ENCODE assay signal across 19 mouse cellular contexts in genomic region chr12:73731093-73731492, GRCm38 (mm10).
DNase-seq lines count a peak whose midpoint lies in the region; ATAC-seq lines count a peak whose summit lies in the region.
"Had no signal": no experiment of that assay in that cellular context is flagged by ENCODE, and none has a peak within 500 bp of the region (broad histone marks: within the 10 kb centered on the region; RNA-seq: fewer than 3 reads in every experiment).

No protein-coding gene starts in this region.

- no peaks in the 10 kb centered on the region for H3K36me3 ChIP-seq in heart, embryonic 10.5 days
- no peaks in the 10 kb centered on the region for H3K36me3 ChIP-seq in heart, embryonic 11.5 days (ENCODE audit: control insufficient read depth, insufficient read depth, low read length)
- H3K36me3 ChIP-seq in neural tube, embryonic 12.5 days = no peaks in the 10 kb centered on the region
- H3K36me3 ChIP-seq: embryonic facial prominence, embryonic 13.5 days; forebrain, embryonic 12.5 days; heart, embryonic 12.5 days; hindbrain, embryonic 10.5 days had no signal

- no peaks in the 10 kb centered on the region for H3K27me3 ChIP-seq in heart, embryonic 10.5 days (ENCODE audit: insufficient read depth, poor library complexity, severe bottlenecking)
- H3K27me3 ChIP-seq in heart, embryonic 11.5 days (ENCODE audit: control insufficient read depth, insufficient read depth, low read length) = no peaks in the 10 kb centered on the region
- H3K27me3 ChIP-seq in neural tube, embryonic 12.5 days (replicated peaks) = peaks cover 78% of the 10 kb centered on the region
- H3K27me3 ChIP-seq: CH12.LX; embryonic facial prominence, embryonic 13.5 days; heart, embryonic 12.5 days had no signal

- H3K9ac ChIP-seq in heart, embryonic 11.5 days (ENCODE audit: low read depth, low read length) = no peak overlapping the region
- H3K9ac ChIP-seq in neural tube, embryonic 12.5 days = no peak overlapping the region
- H3K9ac ChIP-seq: embryonic facial prominence, embryonic 13.5 days; forebrain, embryonic 12.5 days had no signal

- WGBS in heart, embryonic 10.5 days = 86% methylated on average over 5 of the region's 5 CpGs
- WGBS in heart, embryonic 11.5 days (ENCODE audit: insufficient replicate concordance) = 90% methylated on average over 5 of the region's 5 CpGs
- 59% methylated on average over 5 of the region's 5 CpGs for WGBS in neural tube, embryonic 12.5 days

- H3K9me3 ChIP-seq in heart, embryonic 10.5 days = no peaks in the 10 kb centered on the region
- H3K9me3 ChIP-seq in heart, embryonic 11.5 days (replicated peaks; ENCODE audit: control insufficient read depth, low read length) = no peaks in the 10 kb centered on the region
- H3K9me3 ChIP-seq in neural tube, embryonic 12.5 days = no peaks in the 10 kb centered on the region
- H3K9me3 ChIP-seq: embryonic facial prominence, embryonic 13.5 days; forebrain, embryonic 12.5 days; heart, embryonic 12.5 days; hindbrain, embryonic 10.5 days had no signal

- H3K4me2 ChIP-seq in heart, embryonic 11.5 days = no peak overlapping the region
- no peak overlapping the region for H3K4me2 ChIP-seq in neural tube, embryonic 12.5 days (replicated peaks)
- H3K4me2 ChIP-seq: embryonic facial prominence, embryonic 13.5 days; forebrain, embryonic 12.5 days had no signal

- no peak for DNase-seq in heart, embryonic 10.5 days (ENCODE audit: low spot score)
- DNase-seq in neural tube, embryonic 10.5 days (ENCODE audit: extremely low spot score, low spot score) = no peak
- DNase-seq in embryo, embryonic 9.5 days (ENCODE audit: extremely low spot score) = peak; percentile 19
- DNase-seq in layer of hippocampus, postnatal 36 days = no peak
- DNase-seq in thymus, adult 18-20 months = no peak
- DNase-seq: adrenal gland, postnatal 25 days; cerebellum, adult 18-20 months; cerebellum, adult 9-11 months; cerebellum, postnatal 36 days; gastrocnemius, postnatal 10 days; heart, adult 18-20 months had no signal

- H3K27ac ChIP-seq in heart, embryonic 10.5 days = 0 out of 2 replicates have a peak overlapping the region, but pooled peaks have one; percentile 26
- no peak overlapping the region for H3K27ac ChIP-seq in heart, embryonic 11.5 days (ENCODE audit: low read depth, low read length)
- no peak overlapping the region for H3K27ac ChIP-seq in neural tube, embryonic 12.5 days
- H3K27ac ChIP-seq: embryonic facial prominence, embryonic 13.5 days; forebrain, embryonic 12.5 days; hindbrain, embryonic 10.5 days had no signal

- peaks cover 46% of the 10 kb centered on the region for H3K4me1 ChIP-seq in heart, embryonic 10.5 days
- peaks cover 18% of the 10 kb centered on the region for H3K4me1 ChIP-seq in heart, embryonic 11.5 days (ENCODE audit: control insufficient read depth, insufficient read depth, low read length)
- peaks cover 9% of the 10 kb centered on the region for H3K4me1 ChIP-seq in neural tube, embryonic 12.5 days

- H3K4me3 ChIP-seq in heart, embryonic 10.5 days = no peak overlapping the region
- no peak overlapping the region for H3K4me3 ChIP-seq in heart, embryonic 11.5 days (ENCODE audit: low read depth, low read length)
- H3K4me3 ChIP-seq in neural tube, embryonic 12.5 days = no peak overlapping the region
- H3K4me3 ChIP-seq: embryonic facial prominence, embryonic 13.5 days; forebrain, embryonic 12.5 days; heart, embryonic 12.5 days; hindbrain, embryonic 10.5 days had no signal

- ATAC-seq in heart, embryonic 11.5 days (replicated peaks; ENCODE audit: insufficient number of reproducible peaks, low FRiP score, low TSS enrichment) = no peak
- ATAC-seq in neural tube, embryonic 12.5 days (ENCODE audit: low FRiP score, low read depth) = peak; percentile 58; the same call in 1 of the 2 replicates
- ATAC-seq: forebrain, embryonic 16.5 days had no signal
